Mouse (Mus musculus): ENCODE measurements around the gene Rhbdf2.

The Rhbdf2 gene

DNA sequence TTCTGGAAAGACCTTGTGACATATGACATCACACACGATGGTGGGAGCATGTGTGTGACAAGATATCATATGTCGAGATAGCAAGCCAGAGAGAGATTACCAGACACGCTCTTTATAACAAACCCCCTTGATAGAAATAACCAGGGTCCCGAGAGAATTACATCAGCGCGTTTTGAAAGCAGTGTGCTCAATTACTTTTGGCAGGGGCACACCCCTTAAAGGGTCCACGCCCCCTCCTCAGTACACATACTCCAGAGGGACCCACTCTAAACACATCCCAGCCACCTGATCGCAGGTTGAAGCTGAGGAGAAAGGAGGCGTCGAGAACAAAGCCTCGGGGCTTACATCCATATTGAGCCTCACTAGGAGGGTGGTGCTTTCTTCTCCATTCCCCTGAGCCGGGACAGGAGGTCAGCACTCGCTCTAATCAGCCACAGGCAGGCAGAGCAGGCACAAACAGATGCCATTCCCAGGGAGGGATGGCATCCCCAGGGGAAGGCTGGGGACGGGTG is 37.7 kb downstream of the Rhbdf2 start:
- no peak for DNase-seq (ENCODE audit: low spot score in 2 of 2)

- peak; percentile 66 to 70 for DNase-seq (ENCODE audit: low spot score in 2 of 2)
Measured at GRCm38 (mm10) chr11:116586801-116587631, 39.8 kb downstream of the Rhbdf2 start.

GRCm38 (mm10) chr11:116586310-116586709 is 40.5 kb downstream of the Rhbdf2 start, which contains the start of gene Aanat:
Aanat (plus strand) TSS chr11:116586432.
- DNase-seq (ENCODE audit: low spot score in 2 of 2): no peak

DNA sequence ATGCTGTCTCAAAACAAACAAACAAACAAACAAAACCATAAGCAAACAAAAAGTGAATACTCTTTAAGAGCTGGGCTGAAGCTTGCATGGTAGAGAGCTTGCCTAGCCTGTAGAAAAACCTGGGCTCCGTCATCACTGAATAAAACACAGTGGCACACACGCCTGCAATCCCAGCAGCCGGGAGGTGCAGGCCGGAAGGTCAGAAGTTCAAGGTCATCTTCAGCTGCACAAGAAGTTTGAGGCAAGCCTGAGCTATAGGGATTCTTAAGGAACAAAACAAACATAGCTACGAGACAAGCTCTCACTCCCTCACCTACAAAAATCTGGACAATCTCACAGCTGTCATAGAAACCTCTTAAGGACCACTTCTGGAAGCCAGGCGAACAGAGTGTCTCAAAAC is 41.1 kb downstream of the Rhbdf2 start:
- no peak for DNase-seq (ENCODE audit: low spot score in 2 of 2)

GRCm38 (mm10) chr11:116581376-116581814 is 45.4 kb downstream of the Rhbdf2 start, which contains the start of gene Ube2o:
Ube2o (minus strand) TSS chr11:116581447.
- peak; percentile 92 for DNase-seq (ENCODE audit: low spot score in 2 of 2)

DNA sequence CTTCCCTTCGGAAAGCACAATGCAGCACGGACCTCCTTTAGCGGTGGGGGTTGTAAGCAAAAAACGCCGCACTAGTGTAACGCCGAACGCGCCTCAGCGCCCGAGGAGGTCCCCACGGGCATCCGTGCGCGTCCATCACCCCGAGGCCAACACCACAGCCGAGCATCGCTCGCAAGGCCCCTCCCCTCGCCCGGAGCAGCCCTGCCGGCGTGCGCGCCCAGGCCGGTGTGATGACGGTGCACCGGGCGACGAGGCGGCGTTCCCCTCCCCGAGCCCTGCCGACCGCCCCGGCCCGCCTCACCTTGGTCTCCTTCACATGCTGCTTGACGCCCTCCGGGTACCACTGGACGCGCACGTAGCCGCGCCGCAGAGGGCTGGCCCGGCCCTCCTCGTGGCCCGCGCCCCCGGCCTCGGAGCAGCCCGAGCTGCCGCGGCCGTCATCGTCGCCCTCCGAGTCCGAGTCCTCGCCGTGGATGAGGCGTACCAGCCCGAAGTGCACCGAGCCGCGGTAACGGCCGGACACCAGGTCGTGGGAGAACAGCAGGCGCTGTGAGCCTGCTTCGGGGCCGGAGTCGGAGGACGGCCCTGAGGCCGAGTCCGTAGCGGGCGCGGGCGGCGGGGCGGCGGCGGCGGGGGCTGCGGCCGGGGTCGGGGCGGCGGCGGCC is 46.0 kb downstream of the Rhbdf2 start:
- peak; percentile 61 to 71 for DNase-seq (ENCODE audit: low spot score in 2 of 2)

GRCm38 (mm10) chr11:116580031-116580652 is 46.7 kb downstream of the Rhbdf2 start:
- DNase-seq (ENCODE audit: low spot score in 2 of 2): no peak

GRCm38 (mm10) chr11:116579280-116579679 is 47.5 kb downstream of the Rhbdf2 start:
- DNase-seq (ENCODE audit: low spot score in 2 of 2): no peak

DNA sequence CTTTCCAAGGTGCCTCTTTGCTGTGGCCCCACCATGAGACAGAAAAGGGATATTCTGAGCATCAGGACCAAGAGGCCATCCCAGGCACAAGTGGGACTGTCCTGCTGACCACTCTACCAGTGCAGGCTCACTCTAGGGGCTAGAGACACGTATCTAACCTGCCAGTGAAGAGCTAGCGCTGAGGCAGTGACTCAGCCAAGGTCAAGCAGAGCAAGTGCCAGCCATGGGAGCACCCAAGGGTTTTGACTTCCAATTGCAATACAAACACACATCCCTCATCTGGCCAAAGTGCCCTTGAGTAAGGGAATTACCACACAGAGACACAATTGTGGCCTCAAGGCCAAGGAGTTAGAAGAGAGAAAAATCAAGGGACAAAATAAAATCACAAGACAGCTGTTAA is 51.4 kb downstream of the Rhbdf2 start:
- DNase-seq (ENCODE audit: low spot score in 2 of 2): no peak

DNA sequence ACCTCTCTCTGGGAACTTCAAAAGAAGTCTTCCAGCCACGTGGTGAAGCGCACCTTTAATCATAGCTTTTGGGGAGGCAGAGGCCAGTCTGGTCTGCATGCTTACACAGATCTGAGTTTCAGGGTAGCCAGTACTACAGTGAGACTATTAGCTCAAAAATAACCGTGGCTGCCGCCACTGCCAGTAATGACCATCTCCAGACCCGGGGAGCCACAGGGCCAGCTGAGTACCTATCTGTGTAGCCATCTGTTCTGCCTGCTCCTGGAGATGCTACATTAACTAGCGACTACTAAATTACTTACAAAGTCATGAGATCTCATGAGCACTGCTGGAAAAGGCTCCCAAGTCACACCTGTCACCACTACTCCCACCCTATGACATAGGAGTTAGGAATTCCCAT is 51.8 kb downstream of the Rhbdf2 start:
- DNase-seq (ENCODE audit: low spot score in 2 of 2): no peak

- DNase-seq (ENCODE audit: low spot score in 2 of 2): no peak
Measured at GRCm38 (mm10) chr11:116574486-116574885, 52.3 kb downstream of the Rhbdf2 start.

DNA sequence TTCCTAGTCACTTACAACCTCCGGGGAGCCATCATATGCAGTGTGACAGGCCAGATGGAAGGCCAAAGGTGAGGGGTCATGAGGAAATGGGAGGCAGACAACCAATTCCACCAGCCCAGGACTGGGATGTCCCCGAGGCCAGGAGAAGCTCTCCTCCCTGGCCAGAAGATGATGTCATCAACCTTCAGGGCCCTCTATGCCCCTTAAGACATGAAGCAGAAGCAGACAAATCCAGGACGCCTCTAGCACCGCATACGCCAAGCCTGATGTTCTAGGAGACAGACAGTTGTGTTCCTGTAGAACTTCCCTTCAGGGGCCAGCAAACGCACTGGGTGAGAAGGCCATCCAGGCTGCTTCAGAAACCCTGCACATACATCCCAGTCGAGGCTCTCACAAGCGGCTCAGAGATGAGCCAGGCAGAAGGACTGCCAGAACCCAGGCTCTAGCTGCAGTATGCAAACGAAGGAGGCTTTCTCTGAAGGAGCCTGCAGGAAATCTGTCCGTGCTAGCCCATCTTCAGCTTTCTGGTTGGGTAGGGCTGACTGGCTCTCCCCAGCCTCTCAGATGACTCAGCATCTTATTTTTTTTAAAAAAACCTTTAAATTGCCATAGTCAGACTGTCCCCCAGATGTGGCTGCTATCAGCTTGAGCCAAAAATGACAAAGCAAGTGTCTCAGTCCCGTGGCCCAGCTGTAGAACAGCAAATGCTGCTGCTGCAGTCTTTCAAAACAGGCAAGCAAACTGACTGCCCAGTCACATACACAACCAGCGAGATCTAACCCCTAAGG is 53.9 kb downstream of the Rhbdf2 start:
- peak; percentile 62 to 63 for DNase-seq (ENCODE audit: low spot score in 2 of 2)

- no peak for DNase-seq (ENCODE audit: low spot score in 2 of 2)
Measured at GRCm38 (mm10) chr11:116571767-116572679, 54.8 kb downstream of the Rhbdf2 start.

- no peak for DNase-seq (ENCODE audit: low spot score in 2 of 2)
Measured at GRCm38 (mm10) chr11:116570821-116571220, 56.0 kb downstream of the Rhbdf2 start.

DNA sequence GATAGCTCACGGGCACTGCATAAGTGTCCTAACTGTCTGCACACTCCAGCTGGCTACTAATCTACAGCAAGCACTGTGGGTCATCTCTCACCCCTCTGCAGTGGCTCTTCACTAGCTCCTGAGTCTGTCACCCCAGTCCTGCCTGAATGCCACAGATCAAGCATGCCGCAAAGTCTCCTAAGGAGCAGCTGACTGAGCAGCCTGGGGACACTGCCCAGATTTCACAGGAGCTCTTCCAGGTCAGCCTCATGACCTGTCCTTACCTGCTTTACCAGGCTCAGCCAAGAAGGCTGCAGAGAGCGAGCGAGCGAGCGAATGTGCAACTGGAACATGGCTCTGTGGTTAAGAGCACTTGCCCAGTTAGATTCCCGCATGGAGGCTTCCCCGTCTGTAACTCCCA is 59.3 kb downstream of the Rhbdf2 start:
- DNase-seq (ENCODE audit: low spot score in 2 of 2): no peak

- no peak for DNase-seq (ENCODE audit: low spot score in 2 of 2)
Measured at GRCm38 (mm10) chr11:116565283-116566041, 61.4 kb downstream of the Rhbdf2 start.

DNA sequence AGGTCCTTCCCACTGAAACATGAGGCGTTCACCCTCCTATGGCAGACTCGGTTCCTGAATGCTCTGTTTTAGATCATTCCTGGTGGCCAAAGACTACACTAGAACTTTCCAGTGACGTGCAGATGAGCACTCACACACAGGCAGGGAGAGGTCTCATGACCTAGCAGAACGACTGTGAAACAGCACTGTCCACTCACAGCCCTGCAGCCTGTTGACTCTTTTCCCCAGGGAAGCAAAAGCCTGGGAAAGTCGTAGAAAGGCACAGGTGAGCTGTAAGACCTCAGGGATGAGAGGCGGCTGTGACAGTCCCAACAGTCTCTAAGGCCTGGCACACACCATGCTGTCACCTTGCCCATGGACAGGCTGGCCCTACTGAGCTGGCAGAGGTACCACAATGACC is 70.5 kb downstream of the Rhbdf2 start:
- no peak for DNase-seq (ENCODE audit: low spot score in 2 of 2)

GRCm38 (mm10) chr11:116555572-116555971 is 71.2 kb downstream of the Rhbdf2 start:
- DNase-seq (ENCODE audit: low spot score in 2 of 2): no peak

DNA sequence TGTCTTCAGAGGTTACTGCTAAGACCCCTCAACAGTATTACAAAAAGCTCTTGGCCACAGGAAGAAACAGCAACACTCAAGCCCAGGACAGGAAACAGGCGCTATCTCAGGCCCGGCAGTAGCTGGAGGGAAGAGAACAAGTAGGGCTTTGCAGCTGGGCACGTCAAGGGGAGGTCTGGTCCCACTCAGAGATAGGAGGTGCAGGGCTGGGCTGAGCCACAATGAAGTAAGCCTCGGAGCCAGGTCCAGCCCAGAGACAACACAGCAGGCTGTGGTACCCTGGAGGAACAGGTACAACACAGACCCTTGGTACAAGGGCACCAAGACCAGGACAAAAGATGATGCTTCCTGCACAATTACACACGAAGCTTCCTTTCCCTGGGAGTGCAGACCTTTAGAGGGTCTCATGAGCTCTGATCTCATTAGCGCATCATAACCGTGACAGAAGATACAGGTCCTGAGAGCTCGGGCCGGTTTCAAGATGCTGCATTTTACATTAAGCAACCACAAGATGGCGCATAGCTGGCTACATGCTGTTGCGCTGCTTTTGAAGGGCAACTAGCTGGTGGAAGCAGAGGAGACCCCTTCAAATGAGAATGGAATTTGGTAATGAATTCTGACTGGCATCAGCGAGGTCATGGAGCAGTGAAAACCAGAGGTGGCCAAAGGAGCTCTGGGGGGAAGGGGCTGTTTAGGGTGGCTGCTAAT is 72.5 kb downstream of the Rhbdf2 start:
- DNase-seq (ENCODE audit: low spot score in 2 of 2): no peak
